Mouse (Mus musculus) forebrain, embryonic 13.5 days (tissue): ENCODE results near the gene Tmem143. TPM values are rescaled to one million over a fixed set of nuclear protein-coding genes. Genes with fewer than 3 reads are reported as not detected.
"Not testable (repeated sequence)": the region's sequence is repeated elsewhere in the genome, so short reads cannot be mapped to it uniquely, and the experiment has no call there.

Experiments
- ATAC-seq: fragments of 200-750 bp; cut with Nextera tagmentation; 2 replicates; pipeline ENCODE4 v1.8.0; 2017
- H3K27ac ChIP-seq: fragments of 300-500 bp; sonication (generic); 2 replicates; pipeline ENCODE4 v1.5.1; 2015; ENCODE audit warnings: inconsistent platforms, mild to moderate bottlenecking, moderate library complexity
- H3K27me3 ChIP-seq: fragments of 300-500 bp; sonication (generic); 2 replicates; pipeline ENCODE4 v1.6.1; 2015; ENCODE audit warnings: mild to moderate bottlenecking, inconsistent platforms
- H3K36me3 ChIP-seq: fragments of 300-500 bp; sonication (generic); 2 replicates; pipeline ENCODE4 v1.6.1; 2015; ENCODE audit warnings: mild to moderate bottlenecking, inconsistent platforms; ENCODE audit not compliant: poor library complexity, severe bottlenecking
- H3K4me1 ChIP-seq: fragments of 300-500 bp; sonication (generic); 2 replicates; pipeline ENCODE4 v1.6.1; 2015; ENCODE audit warnings: inconsistent platforms
- H3K4me2 ChIP-seq: fragments of 300-500 bp; sonication (generic); 2 replicates; pipeline ENCODE4 v1.6.1; 2015; ENCODE audit warnings: inconsistent platforms, mild to moderate bottlenecking, moderate library complexity
- H3K4me3 ChIP-seq: fragments of 300-500 bp; sonication (generic); 2 replicates; pipeline ENCODE4 v1.5.1; 2015; ENCODE audit warnings: mild to moderate bottlenecking, inconsistent platforms
- H3K9ac ChIP-seq: fragments of 300-500 bp; sonication (generic); 2 replicates; pipeline ENCODE4 v1.6.1; 2015; ENCODE audit warnings: mild to moderate bottlenecking, inconsistent platforms
- H3K9me3 ChIP-seq: fragments of 300-500 bp; sonication (generic); replicated peaks from 2 replicates; pipeline ENCODE4 v1.6.1; 2016; ENCODE audit warnings: inconsistent platforms
- WGBS: fragments of 180-500 bp; shearing (Covaris S2); methylation state at CpG from one replicate; pipeline ENCODE4 v1.1.7; 2015; 5-methylcytosine and 5-hydroxymethylcytosine counted together
- polyA plus RNA-seq: library from polyadenylated mRNA; unstranded; fragments of >200 nt; fragmentation: Nextera tagmentation; extraction: Ambion mirVana; gene quantifications from 2 replicates; pipeline ENCODE4 v1.2.1, GENCODE M21; 2015

Gene Tmem143
- polyA plus RNA-seq, 1 experiment from 2014 or later: 4.3 TPM

- no peaks in the 10 kb centered on the region for H3K9me3 ChIP-seq
- H3K9ac ChIP-seq: 0 out of 2 replicates have a peak overlapping the region, but pooled peaks have one; percentile 66
- peak overlapping the region; percentile 35; the same call in 1 of the 2 replicates for H3K4me3 ChIP-seq
- 25% methylated on average over 8 of the region's 8 CpGs for WGBS
- H3K27ac ChIP-seq: no peak overlapping the region
- no peak for ATAC-seq
- H3K4me2 ChIP-seq: peak overlapping the region; percentile 63
- peaks cover 1% of the 10 kb centered on the region; the same call in 1 of the 2 replicates for H3K36me3 ChIP-seq
- H3K27me3 ChIP-seq: peaks cover 46% of the 10 kb centered on the region
- H3K4me1 ChIP-seq: peaks cover 54% of the 10 kb centered on the region
Observed at GRCm38 (mm10) chr7:45869107-45869670, 27.6 kb upstream of the Tmem143 start.

GRCm38 (mm10) chr7:45869787-45870186 is 27.0 kb upstream of the Tmem143 start:
- H3K27ac ChIP-seq: no peak overlapping the region
- peak overlapping the region; percentile 35 for H3K4me3 ChIP-seq
- H3K36me3 ChIP-seq: peaks cover 7% of the 10 kb centered on the region; the same call in 1 of the 2 replicates
- 10% methylated on average over 12 of the region's 14 CpGs for WGBS
- H3K4me2 ChIP-seq: peak overlapping the region; percentile 63
- peaks cover 46% of the 10 kb centered on the region for H3K27me3 ChIP-seq
- peaks cover 59% of the 10 kb centered on the region for H3K4me1 ChIP-seq
- no peaks in the 10 kb centered on the region for H3K9me3 ChIP-seq
- no peak for ATAC-seq
- peak overlapping the region; percentile 66 for H3K9ac ChIP-seq

GRCm38 (mm10) chr7:45870282-45871058 is 26.3 kb upstream of the Tmem143 start:
- Histone ChIP-seq H3K9me3 (no peaks in the 10 kb centered on the region), H3K27ac (no peak overlapping the region), H3K27me3 (peaks cover 46% of the 10 kb centered on the region), H3K9ac (peak overlapping the region; percentile 66), H3K4me1 (peaks cover 63% of the 10 kb centered on the region), H3K4me2 (peak overlapping the region; percentile 63), H3K4me3 (peak overlapping the region; percentile 35), H3K36me3 (peaks cover 13% of the 10 kb centered on the region)
- no peak for ATAC-seq
- 0% methylated on average over 24 of the region's 30 CpGs for WGBS

GRCm38 (mm10) chr7:45872624-45873023 is 24.1 kb upstream of the Tmem143 start, which contains the start of gene Kdelr1:
Kdelr1 (plus strand) TSS chr7:45872772.
- ATAC-seq: peak; percentile 84
- peaks cover 50% of the 10 kb centered on the region for H3K4me1 ChIP-seq
- peak within 1 kb of the TSS; percentile 97 for H3K9ac ChIP-seq
- H3K36me3 ChIP-seq: peaks cover 35% of the 10 kb centered on the region
- no peaks in the 10 kb centered on the region for H3K9me3 ChIP-seq
- H3K27ac ChIP-seq: peak within 1 kb of the TSS; percentile 83
- peaks cover 40% of the 10 kb centered on the region for H3K27me3 ChIP-seq
- WGBS: under 1% methylated on average over 15 of the region's 18 CpGs
- H3K4me2 ChIP-seq: peak within 1 kb of the TSS; percentile 92
- peak within 1 kb of the TSS; percentile 86 for H3K4me3 ChIP-seq

- 2% methylated on average over 28 of the region's 28 CpGs for WGBS
- H3K4me1 ChIP-seq: peaks cover 43% of the 10 kb centered on the region
- peak overlapping the region; percentile 92 for H3K4me2 ChIP-seq
- ATAC-seq: peak; percentile 46
- no peaks in the 10 kb centered on the region for H3K9me3 ChIP-seq
- peak overlapping the region; percentile 86 for H3K4me3 ChIP-seq
- peak overlapping the region; percentile 83 for H3K27ac ChIP-seq
- H3K9ac ChIP-seq: peak overlapping the region; percentile 97
- peaks cover 39% of the 10 kb centered on the region for H3K36me3 ChIP-seq
- peaks cover 35% of the 10 kb centered on the region for H3K27me3 ChIP-seq
Observed at GRCm38 (mm10) chr7:45873061-45873947, 23.4 kb upstream of the Tmem143 start.

- Histone ChIP-seq H3K9ac (no peak overlapping the region), H3K4me2 (no peak overlapping the region), H3K36me3 (peaks cover 74% of the 10 kb centered on the region), H3K27me3 (no peaks in the 10 kb centered on the region), H3K27ac (no peak overlapping the region), H3K9me3 (no peaks in the 10 kb centered on the region), H3K4me1 (peaks cover 18% of the 10 kb centered on the region), H3K4me3 (no peak overlapping the region)
- 95% methylated on average over 7 of the region's 7 CpGs for WGBS
- no peak for ATAC-seq
Observed at GRCm38 (mm10) chr7:45876895-45877294, 19.8 kb upstream of the Tmem143 start.

- Histone ChIP-seq H3K36me3 (peaks cover 88% of the 10 kb centered on the region), H3K4me1 (peaks cover 18% of the 10 kb centered on the region)
- not testable (repeated sequence) for H3K4me2 ChIP-seq, ATAC-seq, H3K27ac ChIP-seq, H3K4me3 ChIP-seq, H3K27me3 ChIP-seq, H3K9ac ChIP-seq, H3K9me3 ChIP-seq
- WGBS: 96% methylated on average over 1 of the region's 1 CpGs
Observed at GRCm38 (mm10) chr7:45878278-45878677, 18.5 kb upstream of the Tmem143 start, which contains the start of gene Grin2d. Grin2d (minus strand) TSS chr7:45878378.

- no peak for ATAC-seq
- 97% methylated on average over 4 of the region's 4 CpGs for WGBS
Observed at GRCm38 (mm10) chr7:45880531-45880930, 16.2 kb upstream of the Tmem143 start.

GRCm38 (mm10) chr7:45881011-45881410 is 15.7 kb upstream of the Tmem143 start:
- Histone ChIP-seq H3K9ac (no peak overlapping the region), H3K4me3 (no peak overlapping the region), H3K9me3 (no peaks in the 10 kb centered on the region), H3K4me2 (no peak overlapping the region), H3K36me3 (peaks cover 96% of the 10 kb centered on the region), H3K27ac (no peak overlapping the region), H3K4me1 (no peaks in the 10 kb centered on the region), H3K27me3 (no peaks in the 10 kb centered on the region)
- 88% methylated on average over 2 of the region's 2 CpGs for WGBS
- ATAC-seq: no peak

More at GRCm38 (mm10) chr7:45880531-45880930, 16.2 kb upstream of the Tmem143 start:
- Histone ChIP-seq H3K36me3 (peaks cover 96% of the 10 kb centered on the region), H3K27ac (no peak overlapping the region), H3K4me3 (no peak overlapping the region), H3K4me2 (no peak overlapping the region), H3K4me1 (no peaks in the 10 kb centered on the region), H3K9ac (no peak overlapping the region), H3K9me3 (no peaks in the 10 kb centered on the region), H3K27me3 (no peaks in the 10 kb centered on the region)

GRCm38 (mm10) chr7:45887246-45887645 is 9.5 kb upstream of the Tmem143 start:
- no peaks in the 10 kb centered on the region for H3K27me3 ChIP-seq
- no peak overlapping the region for H3K27ac ChIP-seq
- H3K9ac ChIP-seq: peak overlapping the region; percentile 26; the same call in 1 of the 2 replicates
- no peak overlapping the region for H3K4me2 ChIP-seq
- H3K36me3 ChIP-seq: peaks cover 41% of the 10 kb centered on the region
- WGBS: 71% methylated on average over 3 of the region's 3 CpGs
- no peak overlapping the region for H3K4me3 ChIP-seq
- no peak for ATAC-seq
- no peaks in the 10 kb centered on the region for H3K9me3 ChIP-seq
- H3K4me1 ChIP-seq: no peaks in the 10 kb centered on the region

- no peaks in the 10 kb centered on the region for H3K36me3 ChIP-seq
- H3K4me3 ChIP-seq: no peak overlapping the region
- H3K27me3 ChIP-seq: no peaks in the 10 kb centered on the region
- 75% methylated on average over 2 of the region's 2 CpGs for WGBS
- peaks cover 6% of the 10 kb centered on the region for H3K4me1 ChIP-seq
- no peak for ATAC-seq
- H3K9me3 ChIP-seq: no peaks in the 10 kb centered on the region
- H3K9ac ChIP-seq: no peak overlapping the region
- no peak overlapping the region for H3K4me2 ChIP-seq
- H3K27ac ChIP-seq: no peak overlapping the region
Observed at GRCm38 (mm10) chr7:45892651-45893050, 4.1 kb upstream of the Tmem143 start.
